Mouse (Mus musculus): ENCODE measurements around the gene Gm16405. TPM values are rescaled to one million over a fixed set of nuclear protein-coding genes. Genes with fewer than 3 reads are reported as not detected.

Gene Gm16405
- not detected in 2 replicates for polyA plus RNA-seq (2012; ENCODE audit: low replicate concordance)

GRCm38 (mm10) chrX:54530908-54531307 lies at the start of gene Gm16405:
Gm16405 (plus strand) TSS chrX:54531208.

Other genes with a start within 250 kb of the Gm16405 start
- gene Gm16430, start 91.0 kb downstream of the Gm16405 start, polyA plus RNA-seq (2012; ENCODE audit: low replicate concordance) = not detected in 2 replicates

Measured in hematopoietic multipotent progenitor cell, adult 10-12 weeks (in vitro differentiated cells).